Mouse (Mus musculus) ES-E14 (cell line): ENCODE data around the gene Gramd1c. TPM values are rescaled to one million over a fixed set of nuclear protein-coding genes. Genes with fewer than 3 reads are reported as not detected.

Source experiments
- DNase-seq: peaks from one replicate; pipeline ENCODE4 v3.0.0-alpha.2; 2013; ENCODE audit warnings: low read depth, low spot score
- H3K27ac ChIP-seq: 2 replicates; pipeline ENCODE4 v1.5.1; 2012; ENCODE audit warnings: low read depth, mild to moderate bottlenecking, low read length, moderate library complexity, mixed read lengths; ENCODE audit not compliant: poor library complexity, insufficient read depth, severe bottlenecking
- H3K36me3 ChIP-seq: 2 replicates; pipeline ENCODE4 v1.6.1; 2012; ENCODE audit warnings: mild to moderate bottlenecking, low read length, moderate library complexity, mixed read lengths; ENCODE audit not compliant: control insufficient read depth, poor library complexity, insufficient read depth, severe bottlenecking
- H3K4me1 ChIP-seq, 2 experiments: fragments of 150-350 bp in 1 of 2; sonication (generic) in 1 of 2; 2 replicates each; pipeline ENCODE4 v1.6.1; 2012; ENCODE audit warnings: low read length in 2 of 2, mild to moderate bottlenecking in 1 of 2, mixed read lengths in 1 of 2; ENCODE audit not compliant: control insufficient read depth in 2 of 2, insufficient read depth in 2 of 2, poor library complexity in 1 of 2
- H3K4me3 ChIP-seq, 2 experiments: fragments of 150-350 bp in 1 of 2; sonication (generic) in 1 of 2; 2 replicates each; pipeline ENCODE4 v1.5.1; 2012; ENCODE audit warnings: low read length in 2 of 2, low read depth in 1 of 2, mild to moderate bottlenecking in 1 of 2, mixed read lengths in 1 of 2; ENCODE audit not compliant: insufficient read depth in 1 of 2, poor library complexity in 1 of 2, severe bottlenecking in 1 of 2
- H3K9ac ChIP-seq: 2 replicates; pipeline ENCODE4 v1.6.1; 2012; ENCODE audit warnings: low read depth, mild to moderate bottlenecking, low read length, mixed read lengths; ENCODE audit not compliant: poor library complexity, insufficient read depth, severe bottlenecking
- H3K9me3 ChIP-seq: fragments of 150-350 bp; sonication (generic); 2 replicates; pipeline ENCODE4 v1.6.1; 2012; ENCODE audit warnings: low read depth, mild to moderate bottlenecking, low read length; ENCODE audit not compliant: control insufficient read depth, insufficient read depth
- CHD2 ChIP-seq: IDR thresholded peaks from 2 replicates; pipeline ENCODE4 v1.6.1; 2014; ENCODE audit warnings: mild to moderate bottlenecking, low read depth, low read length, inconsistent platforms
- HCFC1 ChIP-seq: IDR thresholded peaks from 2 replicates; pipeline ENCODE4 v1.6.1; 2012; ENCODE audit warnings: low read length, inconsistent platforms, borderline replicate concordance; ENCODE audit not compliant: insufficient read depth
- MAFK ChIP-seq: IDR thresholded peaks from 2 replicates; pipeline ENCODE4 v1.6.1; 2014; ENCODE audit warnings: mild to moderate bottlenecking, low read depth, low read length, inconsistent platforms; ENCODE audit not compliant: insufficient read depth
- ZC3H11A ChIP-seq: IDR thresholded peaks from 2 replicates; pipeline ENCODE4 v1.6.1; 2012; ENCODE audit warnings: low read depth, mild to moderate bottlenecking, inconsistent platforms, low read length, borderline replicate concordance
- ZNF384 ChIP-seq: IDR thresholded peaks from 2 replicates; pipeline ENCODE4 v1.6.1; 2012; ENCODE audit warnings: low read depth, low read length, inconsistent platforms
- in situ Hi-C, 2 experiments: fragments of 600-800 bp; cut with MboI; formaldehyde crosslinking; loops; one replicate each; pipeline ENCODE4 v1.15.1; 2025; ENCODE audit warnings: low sequenced_read_pairs in 2 of 2, inconsistent platforms in 1 of 2; ENCODE audit not compliant: unreplicated experiment in 2 of 2
- total RNA-seq: library from RNA; depleted of rRNA; stranded (reverse); fragments of 300-350 nt; gene quantifications from 2 replicates; pipeline ENCODE4 v1.2.3, GENCODE M21; 2012

Gramd1c gene
- total RNA-seq, 1 experiment, result 0.94 TPM

DNA sequence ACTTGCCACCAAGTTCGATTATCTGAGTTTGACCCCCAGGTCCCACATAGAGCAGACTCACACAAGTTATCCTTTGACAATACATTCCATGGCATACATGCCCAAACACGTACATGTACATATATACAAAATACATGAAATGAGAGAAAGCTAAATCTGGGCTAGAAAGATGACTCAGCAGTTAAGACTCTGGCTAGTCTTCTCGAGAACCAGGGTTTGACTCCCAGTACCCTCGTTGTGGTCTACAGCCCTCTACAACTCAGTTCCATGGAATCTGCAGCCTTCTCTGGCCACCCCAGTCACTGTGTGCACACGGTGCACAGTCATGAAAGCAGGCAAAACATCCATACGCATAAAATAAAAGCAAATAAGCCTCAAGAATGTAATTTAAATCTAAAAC, 10.8 kb downstream of the Gramd1c start:
- Histone ChIP-seq H3K27ac (no peak overlapping the region), H3K9ac (no peak overlapping the region), H3K9me3 (peaks cover 2% of the 10 kb centered on the region; the same call in 1 of the 2 replicates), H3K4me1 (peaks cover 0 to 2% of the 10 kb centered on the region in 2 experiments; a peak in 1 of 4 replicates), H3K4me3 (no peak overlapping the region), H3K36me3 (no peaks in the 10 kb centered on the region)
- DNase-seq, result no peak
- TF ChIP-seq MAFK (peak; percentile 67), HCFC1 (no peak)
- in situ Hi-C loops, result no loop called here

DNA sequence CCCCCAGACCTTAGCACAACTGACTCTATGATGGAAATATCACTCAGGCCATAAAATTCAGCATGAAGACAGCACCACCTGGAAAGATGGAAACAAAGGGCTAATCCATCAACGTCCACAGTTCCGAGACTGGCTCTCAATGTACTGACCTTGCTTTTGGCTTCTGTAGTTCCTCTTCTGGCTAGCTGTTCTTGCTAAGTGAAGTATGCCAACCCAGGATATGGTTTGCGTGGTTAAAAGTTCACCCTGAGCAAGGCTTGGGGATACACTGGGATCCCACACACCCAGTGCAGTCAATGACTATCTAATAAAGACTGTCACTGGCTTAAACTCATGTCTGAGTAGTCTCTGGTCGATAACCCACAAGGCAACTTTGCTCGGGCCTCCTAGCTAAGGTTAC, 13.0 kb downstream of the Gramd1c start:
- Histone ChIP-seq H3K27ac (no peak overlapping the region), H3K9me3 (peaks cover 2% of the 10 kb centered on the region; the same call in 1 of the 2 replicates), H3K4me3 (no peak overlapping the region), H3K4me1 (no peaks in the 10 kb centered on the region), H3K36me3 (no peaks in the 10 kb centered on the region), H3K9ac (no peak overlapping the region)
- in situ Hi-C loops, result no loop called here
- DNase-seq, result no peak
- TF ChIP-seq MAFK (no peak), ZNF384 (no peak), HCFC1 (no peak), ZC3H11A (no peak), CHD2 (no peak)

DNA sequence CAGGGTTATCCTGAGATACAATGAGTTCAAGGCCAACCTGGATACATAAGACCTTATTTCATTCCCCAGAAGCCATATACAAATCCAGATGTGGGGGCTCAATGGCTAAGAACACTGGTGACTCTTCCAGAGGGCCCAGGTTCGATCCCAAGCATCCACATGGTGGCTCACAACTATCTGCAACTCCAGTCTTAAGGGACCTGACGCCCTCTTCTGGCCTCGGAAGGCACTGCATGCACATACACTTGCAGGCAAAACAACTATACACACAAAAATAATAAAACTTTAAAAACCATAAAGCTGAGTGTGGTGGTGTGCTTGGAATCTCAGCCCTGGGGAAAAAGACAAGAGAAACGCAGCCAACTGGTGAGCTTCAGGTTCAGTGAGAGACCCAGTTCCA, 24.0 kb downstream of the Gramd1c start:
- peaks cover 7% of the 10 kb centered on the region for H3K9me3 ChIP-seq
- no peak for DNase-seq
- in situ Hi-C loops, result no loop called here
- no peaks in the 10 kb centered on the region for H3K36me3 ChIP-seq
- H3K9ac ChIP-seq, result no peak overlapping the region
- no peaks in the 10 kb centered on the region for H3K4me1 ChIP-seq
- no peak overlapping the region for H3K27ac ChIP-seq
- TF ChIP-seq HCFC1 (no peak), MAFK (no peak), ZNF384 (no peak)
- no peak overlapping the region for H3K4me3 ChIP-seq

DNA sequence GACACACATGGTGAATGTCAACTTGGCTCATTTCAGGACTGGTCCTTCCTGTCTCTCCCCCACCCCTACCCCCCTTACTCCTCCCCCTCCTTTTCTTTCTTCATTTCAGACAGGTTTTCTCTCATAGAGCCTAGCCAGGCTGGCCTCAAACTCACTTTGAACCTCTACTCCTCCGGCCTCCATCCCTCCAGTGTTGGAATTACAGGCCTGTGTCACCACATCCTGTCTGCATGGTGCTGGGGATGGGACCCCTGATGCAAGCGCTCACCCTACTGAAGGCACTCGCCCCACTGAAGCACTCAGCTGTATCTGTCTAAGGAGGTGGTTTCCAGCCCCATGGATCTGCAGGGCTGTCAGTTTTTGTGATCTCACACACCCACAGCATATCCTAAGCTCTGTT, 27.9 kb downstream of the Gramd1c start:
- no peak overlapping the region for H3K4me3 ChIP-seq
- H3K4me1 ChIP-seq, result no peaks in the 10 kb centered on the region
- H3K9ac ChIP-seq, result no peak overlapping the region
- in situ Hi-C loops, result no loop called here
- no peak for TF ChIP-seq CHD2
- no peak for TF ChIP-seq MAFK
- no peak for TF ChIP-seq HCFC1
- no peak for TF ChIP-seq ZC3H11A
- no peak for TF ChIP-seq ZNF384
- no peak overlapping the region for H3K27ac ChIP-seq
- H3K36me3 ChIP-seq, result no peaks in the 10 kb centered on the region
- peaks cover 7% of the 10 kb centered on the region for H3K9me3 ChIP-seq
- no peak for DNase-seq

DNA sequence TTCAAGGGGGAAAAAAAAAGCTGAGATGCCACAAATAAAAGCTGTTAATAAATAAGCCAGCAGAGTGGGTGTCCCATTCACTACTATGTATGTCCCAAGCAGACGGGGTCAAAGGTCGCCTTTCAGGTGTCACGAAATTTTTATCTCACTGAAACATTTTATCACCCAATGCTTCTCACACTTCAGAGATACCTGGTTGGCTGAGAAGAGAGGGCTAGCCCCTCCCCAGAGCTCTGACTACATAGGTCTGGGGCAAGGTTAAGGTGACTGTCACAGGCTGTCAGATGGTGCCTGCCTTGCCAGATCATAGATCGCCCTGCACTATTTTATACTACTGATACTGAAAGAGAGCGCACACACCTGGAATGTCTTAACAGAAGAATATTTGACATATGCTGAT, 29.8 kb downstream of the Gramd1c start:
- Histone ChIP-seq H3K9me3 (no peaks in the 10 kb centered on the region), H3K4me3 (no peak overlapping the region), H3K36me3 (no peaks in the 10 kb centered on the region), H3K9ac (no peak overlapping the region), H3K4me1 (no peaks in the 10 kb centered on the region), H3K27ac (no peak overlapping the region)
- no peak for DNase-seq
- TF ChIP-seq ZC3H11A (no peak), MAFK (no peak), HCFC1 (no peak), ZNF384 (no peak), CHD2 (no peak)
- in situ Hi-C loops, result no loop called here
